ENCODE assay signal across 26 mouse cellular contexts in the genomic region with DNA sequence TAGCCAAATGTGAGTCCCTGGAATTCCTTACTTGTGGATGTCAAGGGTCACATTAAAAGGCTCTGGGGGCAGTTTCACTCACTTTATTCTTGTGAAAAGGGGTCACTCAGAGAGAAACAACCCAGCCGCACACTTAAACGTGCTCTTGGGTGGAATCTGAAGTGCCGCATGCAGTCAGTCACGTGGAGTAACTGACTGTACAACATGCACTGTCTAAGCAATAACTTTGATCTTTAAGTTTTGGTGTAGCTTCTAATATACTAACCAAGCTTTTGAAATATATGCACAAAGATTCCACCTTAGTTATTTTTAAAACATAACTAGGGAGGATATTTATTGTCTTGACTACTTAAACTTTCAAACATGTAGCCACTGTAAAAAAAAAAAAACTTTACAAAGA. TPM values are rescaled to one million over a fixed set of nuclear protein-coding genes. Genes with fewer than 3 reads are reported as not detected.
"Had no signal": no experiment of that assay in that cellular context is flagged by ENCODE, and none has a peak within 500 bp of the region (broad histone marks: within the 10 kb centered on the region; RNA-seq: fewer than 3 reads in every experiment).

No protein-coding gene starts in this region.

- H3K9ac ChIP-seq: embryonic facial prominence, embryonic 12.5 days; embryonic facial prominence, embryonic 13.5 days; embryonic facial prominence, embryonic 15.5 days; forebrain, embryonic 12.5 days; forebrain, embryonic 13.5 days; forebrain, embryonic 15.5 days; forebrain, postnatal 0 days had no signal

- H3K27ac ChIP-seq: embryonic facial prominence, embryonic 10.5 days; embryonic facial prominence, embryonic 12.5 days; embryonic facial prominence, embryonic 13.5 days; embryonic facial prominence, embryonic 15.5 days; forebrain, embryonic 10.5 days; forebrain, embryonic 12.5 days; forebrain, embryonic 13.5 days; forebrain, embryonic 15.5 days; gastrocnemius, adult 2 months; heart, adult 2 months; heart, embryonic 10.5 days had no signal

- DNase-seq: cerebellum, adult 8-10 months; cerebellum, adult 9-10 months; cerebellum, adult 9-11 months; cerebellum, postnatal 10 days; cerebellum, postnatal 14 days; cerebellum, postnatal 25 days; cerebellum, postnatal 36 days; embryo, embryonic 11 days; forebrain, postnatal 0 days; gastrocnemius, adult 2 months; gastrocnemius, postnatal 14 days; gastrocnemius, postnatal 25 days; gastrocnemius, postnatal 36 days; heart, adult 18-20 months; heart, adult 2 months had no signal

- H3K36me3 ChIP-seq: embryonic facial prominence, embryonic 10.5 days; embryonic facial prominence, embryonic 12.5 days; embryonic facial prominence, embryonic 13.5 days; embryonic facial prominence, embryonic 15.5 days; forebrain, embryonic 10.5 days; forebrain, embryonic 12.5 days; forebrain, embryonic 15.5 days had no signal

- H3K27me3 ChIP-seq: embryonic facial prominence, embryonic 15.5 days; forebrain, embryonic 12.5 days; forebrain, embryonic 13.5 days; forebrain, embryonic 15.5 days had no signal

- H3K4me2 ChIP-seq: embryonic facial prominence, embryonic 12.5 days; embryonic facial prominence, embryonic 13.5 days; embryonic facial prominence, embryonic 15.5 days; forebrain, embryonic 12.5 days; forebrain, embryonic 13.5 days; forebrain, embryonic 15.5 days had no signal

- H3K9me3 ChIP-seq: embryonic facial prominence, embryonic 10.5 days; embryonic facial prominence, embryonic 12.5 days; embryonic facial prominence, embryonic 13.5 days; embryonic facial prominence, embryonic 15.5 days; forebrain, embryonic 10.5 days; forebrain, embryonic 12.5 days; forebrain, embryonic 13.5 days; forebrain, embryonic 15.5 days; heart, embryonic 10.5 days had no signal

- H3K4me3 ChIP-seq: embryonic facial prominence, embryonic 10.5 days; embryonic facial prominence, embryonic 12.5 days; embryonic facial prominence, embryonic 13.5 days; embryonic facial prominence, embryonic 15.5 days; erythroblast, embryonic 14.5 days; forebrain, embryonic 10.5 days; forebrain, embryonic 12.5 days; forebrain, embryonic 13.5 days; forebrain, embryonic 15.5 days; gastrocnemius, adult 2 months; heart, adult 2 months; heart, embryonic 10.5 days had no signal

RNA-seq across cellular contexts. Expression of a gene that starts 4.5 kb away (rescaled TPM):
- polyA plus RNA-seq: erythroblast, embryonic 14.5 days had no signal

RNA-seq across cellular contexts. Expression of a gene that starts 47.5 kb away (rescaled TPM):
- total RNA-seq: common myeloid progenitor, adult 5-6 weeks had no signal
- polyA plus RNA-seq: embryonic facial prominence, embryonic 10.5 days; embryonic facial prominence, embryonic 12.5 days; embryonic facial prominence, embryonic 13.5 days; erythroblast, embryonic 14.5 days; forebrain, embryonic 10.5 days had no signal

RNA-seq across cellular contexts. Expression of a gene that starts 47.8 kb away (rescaled TPM):
- polyA plus RNA-seq: erythroblast, embryonic 14.5 days had no signal
